ENCODE assay signal across 8 mouse cellular contexts in genomic region chr8:47990911-47991820, GRCm38 (mm10). TPM values are rescaled to one million over a fixed set of nuclear protein-coding genes. Genes with fewer than 3 reads are reported as not detected.
A peak's percentile ranks its signal among the peaks of the same experiment; 100 is the strongest.
DNase-seq lines count a peak whose midpoint lies in the region; ATAC-seq and TF ChIP-seq lines count a peak whose summit lies in the region.

Gene Wwc2, minus strand, starts transcription at chr8:47990924.

- H3K4me3 ChIP-seq in bone marrow, adult 2 months (replicated peaks; ENCODE audit: control insufficient read depth, low read depth, low read length): peak within 1 kb of the TSS; percentile 87
- peak within 1 kb of the TSS; percentile 76 for H3K4me3 ChIP-seq in embryonic fibroblast, embryonic 13.5 days (ENCODE audit: insufficient read depth, low read length)
- H3K4me3 ChIP-seq in heart, embryonic 15.5 days: peak within 1 kb of the TSS; percentile 73
- peak within 1 kb of the TSS; percentile 69 for H3K4me3 ChIP-seq in liver, embryonic 16.5 days (ENCODE audit: low read depth, low read length)
- H3K4me3 ChIP-seq in neural tube, embryonic 11.5 days (ENCODE audit: low read depth, low read length): peak within 1 kb of the TSS; percentile 83
- peak within 1 kb of the TSS; percentile 93 for H3K4me3 ChIP-seq in testis, adult 2 months (ENCODE audit: control insufficient read depth, low read depth, low read length)

- H3K27ac ChIP-seq in bone marrow, adult 2 months (ENCODE audit: control insufficient read depth, insufficient read depth, low read depth, low read length, poor library complexity): peak within 1 kb of the TSS; percentile 51; the same call in 1 of the 2 replicates
- peak within 1 kb of the TSS; percentile 98 for H3K27ac ChIP-seq in embryonic fibroblast, embryonic 13.5 days (ENCODE audit: insufficient read depth, low read length)
- H3K27ac ChIP-seq in heart, embryonic 15.5 days: peak within 1 kb of the TSS; percentile 99
- peak within 1 kb of the TSS; percentile 76 for H3K27ac ChIP-seq in liver, embryonic 16.5 days (ENCODE audit: low read length)
- peak within 1 kb of the TSS; percentile 84 for H3K27ac ChIP-seq in neural tube, embryonic 11.5 days (ENCODE audit: low read depth, low read length)
- peak within 1 kb of the TSS; percentile 93 for H3K27ac ChIP-seq in testis, adult 2 months (ENCODE audit: control insufficient read depth, insufficient read depth, low read depth, low read length)

- H3K9me3 ChIP-seq in heart, embryonic 15.5 days (replicated peaks): no peaks in the 10 kb centered on the region
- H3K9me3 ChIP-seq in liver, embryonic 16.5 days (replicated peaks; ENCODE audit: control insufficient read depth, low read length): no peaks in the 10 kb centered on the region
- no peaks in the 10 kb centered on the region for H3K9me3 ChIP-seq in neural tube, embryonic 11.5 days (ENCODE audit: control insufficient read depth, low read length)

- H3K4me2 ChIP-seq in heart, embryonic 15.5 days: peak within 1 kb of the TSS; percentile 88
- peak within 1 kb of the TSS; percentile 77 for H3K4me2 ChIP-seq in liver, embryonic 16.5 days (ENCODE audit: low read depth, low read length)
- peak within 1 kb of the TSS; percentile 88 for H3K4me2 ChIP-seq in neural tube, embryonic 11.5 days (ENCODE audit: low read depth)

- TF ChIP-seq POLR2A in bone marrow, adult 2 months (IDR thresholded peaks at IDR 0.05; ENCODE audit: borderline replicate concordance, control insufficient read depth, low read depth, low read length): no peak; the same call in 1 of the 2 replicates
- TF ChIP-seq POLR2A in embryonic fibroblast, embryonic 13.5 days (IDR thresholded peaks at IDR 0.05; ENCODE audit: low read depth, low read length): peak; percentile 63
- no peak for TF ChIP-seq POLR2A in testis, adult 2 months (IDR thresholded peaks at IDR 0.05; ENCODE audit: control insufficient read depth, low read depth, low read length)

- TF ChIP-seq CTCF in bone marrow, adult 2 months (IDR thresholded peaks at IDR 0.05; ENCODE audit: control insufficient read depth, insufficient read depth, low read length): no peak
- TF ChIP-seq CTCF in embryonic fibroblast, embryonic 13.5 days (IDR thresholded peaks at IDR 0.05; ENCODE audit: borderline replicate concordance, insufficient read depth, low read length): no peak
- TF ChIP-seq CTCF in testis, adult 2 months (IDR thresholded peaks at IDR 0.05; ENCODE audit: control insufficient read depth, insufficient read depth, insufficient replicate concordance, low read depth, low read length): no peak

- WGBS in bone marrow, adult 2 months: 9% methylated on average over 40 of the region's 46 CpGs
- 2% methylated on average over 46 of the region's 46 CpGs for WGBS in heart, embryonic 15.5 days
- 9% methylated on average over 34 of the region's 46 CpGs for WGBS in liver, embryonic 16.5 days (ENCODE audit: insufficient replicate concordance)
- under 1% methylated on average over 39 of the region's 46 CpGs for WGBS in neural tube, embryonic 11.5 days

- peak within 1 kb of the TSS; percentile 95 for H3K9ac ChIP-seq in heart, embryonic 15.5 days
- H3K9ac ChIP-seq in liver, embryonic 16.5 days (ENCODE audit: low read depth, low read length): peak within 1 kb of the TSS; percentile 65
- peak within 1 kb of the TSS; percentile 92 for H3K9ac ChIP-seq in neural tube, embryonic 11.5 days (ENCODE audit: low read length)

- H3K4me1 ChIP-seq in bone marrow, adult 2 months (ENCODE audit: control insufficient read depth, insufficient read depth, low read length): no peaks in the 10 kb centered on the region
- peaks cover 9% of the 10 kb centered on the region for H3K4me1 ChIP-seq in embryonic fibroblast, embryonic 13.5 days (ENCODE audit: control insufficient read depth, insufficient read depth, low read length)
- peaks cover 48% of the 10 kb centered on the region for H3K4me1 ChIP-seq in heart, embryonic 15.5 days (replicated peaks)
- peaks cover 3% of the 10 kb centered on the region; the same call in 1 of the 2 replicates for H3K4me1 ChIP-seq in liver, embryonic 16.5 days (ENCODE audit: control insufficient read depth, low read depth, low read length)
- peaks cover 13% of the 10 kb centered on the region for H3K4me1 ChIP-seq in neural tube, embryonic 11.5 days (ENCODE audit: control insufficient read depth, insufficient read depth, low read length)
- H3K4me1 ChIP-seq in testis, adult 2 months (ENCODE audit: control insufficient read depth, insufficient read depth, low read length): peaks cover 15% of the 10 kb centered on the region

- no peaks in the 10 kb centered on the region for H3K27me3 ChIP-seq in heart, embryonic 15.5 days
- H3K27me3 ChIP-seq in liver, embryonic 16.5 days (ENCODE audit: control insufficient read depth, insufficient read depth, low read depth, low read length): peaks cover 10% of the 10 kb centered on the region
- H3K27me3 ChIP-seq in neural tube, embryonic 11.5 days (ENCODE audit: control insufficient read depth, insufficient read depth, low read length): no peaks in the 10 kb centered on the region
- H3K27me3 ChIP-seq in testis, adult 2 months (ENCODE audit: control insufficient read depth, insufficient read depth, low read length): no peaks in the 10 kb centered on the region

- ATAC-seq in heart, embryonic 15.5 days (replicated peaks; ENCODE audit: insufficient number of reproducible peaks, insufficient read depth, low FRiP score, low read depth): peak; percentile 65
- ATAC-seq in liver, embryonic 16.5 days (ENCODE audit: low read depth): peak; percentile 58
- ATAC-seq in neural tube, embryonic 11.5 days (ENCODE audit: insufficient read depth, low FRiP score, low TSS enrichment): peak; percentile 48

- H3K36me3 ChIP-seq in heart, embryonic 15.5 days: no peaks in the 10 kb centered on the region
- no peaks in the 10 kb centered on the region for H3K36me3 ChIP-seq in liver, embryonic 16.5 days (ENCODE audit: control insufficient read depth, insufficient read depth)
- H3K36me3 ChIP-seq in neural tube, embryonic 11.5 days (ENCODE audit: control insufficient read depth, insufficient read depth, low read length): no peaks in the 10 kb centered on the region
- no peaks in the 10 kb centered on the region for H3K36me3 ChIP-seq in testis, adult 2 months (ENCODE audit: control insufficient read depth, insufficient read depth, low read length)

- peak; percentile 40 to 42 for DNase-seq in B cell, adult 2 months
- peak; percentile 92 for DNase-seq in kidney, postnatal 14 days
- peak; percentile 71 for DNase-seq in neural tube, embryonic 11.5 days (ENCODE audit: low spot score)

RNA-seq across cellular contexts. Expression of gene Wwc2, which starts in this region (rescaled TPM):
- 0.97 and 2.3 TPM in 2 replicates for polyA plus RNA-seq in bone marrow, adult 2 months (2011; ENCODE audit: insufficient read depth, insufficient read length, low replicate concordance, missing spikeins)
- 41.4 and 52.9 TPM in 2 replicates for polyA plus RNA-seq in embryonic fibroblast, embryonic 13.5 days (2011; ENCODE audit: insufficient read length, low read depth, missing spikeins)
- 11.7 and 12.3 TPM in 2 replicates for polyA plus RNA-seq in heart, embryonic 15.5 days (2015; fragmentation: Nextera tagmentation; extraction: Ambion mirVana)
- 1.2 TPM in 2 replicates for polyA plus RNA-seq in liver, embryonic 16.5 days (2015; fragmentation: Nextera tagmentation; extraction: Ambion mirVana)
- polyA plus RNA-seq in neural tube, embryonic 11.5 days (2014; fragmentation: Nextera tagmentation; extraction: Ambion mirVana): 9.6 and 10.1 TPM in 2 replicates
- 18.6 and 19.6 TPM in 2 replicates for polyA plus RNA-seq in testis, adult 2 months (2012; rRNA removed)

Comparison
In these comparisons a context has a peak if more than half of its experiments do, and no peak if none do; other contexts are left out.
1. Peak in every context shown above with its lines: DNase-seq, ATAC-seq, H3K4me3 ChIP-seq and H3K27ac ChIP-seq.
2. DNase-seq: peak in every context shown above with its lines; median percentile 92 in kidney, postnatal 14 days; 71 in neural tube, embryonic 11.5 days; 41 in B cell, adult 2 months.